Mouse (Mus musculus) thymus, adult 2 months (tissue): Measurements from ENCODE around the gene Creb3l1.

Experiments
- CTCF ChIP-seq: fragments of 200-500 bp; IDR thresholded peaks from 2 replicates; pipeline ENCODE4 v1.5.1; 2012; ENCODE audit warnings: mild to moderate bottlenecking, control low read depth, low read length, moderate library complexity, borderline replicate concordance; ENCODE audit not compliant: control insufficient read depth, poor library complexity, insufficient read depth; ENCODE audit errors: extremely low read depth
- POLR2A ChIP-seq: fragments of 200-500 bp; IDR thresholded peaks from 2 replicates; pipeline ENCODE4 v1.6.1; 2012; ENCODE audit warnings: mild to moderate bottlenecking, low read length, control low read depth, moderate library complexity; ENCODE audit not compliant: control insufficient read depth, poor library complexity, insufficient read depth; ENCODE audit errors: extremely low read depth

DNA sequence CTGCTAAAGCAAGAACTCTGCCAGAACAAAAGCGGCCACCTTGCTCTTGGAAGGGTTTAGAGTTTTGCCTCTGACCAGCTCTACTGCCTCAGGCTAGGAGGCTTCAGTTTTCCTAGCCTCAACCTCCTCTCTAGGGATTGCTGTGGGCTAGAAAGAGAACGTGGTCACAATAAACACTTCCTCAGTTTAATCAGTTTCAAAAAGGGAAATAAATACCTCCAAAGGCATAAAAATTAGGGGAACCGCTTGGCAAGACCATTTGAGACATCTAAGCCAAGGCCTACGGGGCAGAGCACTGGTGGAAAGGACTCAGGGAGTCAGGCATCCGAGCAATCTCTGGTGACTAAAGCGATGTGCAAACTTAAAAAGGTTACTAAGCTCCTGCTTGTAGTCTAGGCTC is 68.4 kb downstream of the Creb3l1 start:
- TF ChIP-seq CTCF (no peak), POLR2A (no peak)
